Mouse (Mus musculus) ES-Bruce4 (cell line): ENCODE data around the gene Zfp367. TPM values are rescaled to one million over a fixed set of nuclear protein-coding genes. Genes with fewer than 3 reads are reported as not detected.

ENCODE experiments used
- H3K27ac ChIP-seq: 2 replicates; pipeline ENCODE4 v1.5.1; 2012; ENCODE audit warnings: low read length, inconsistent platforms; ENCODE audit not compliant: insufficient read depth
- H3K27me3 ChIP-seq: 2 replicates; pipeline ENCODE4 v1.6.1; 2012; ENCODE audit warnings: mild to moderate bottlenecking, low read length, inconsistent platforms; ENCODE audit not compliant: control insufficient read depth, poor library complexity, insufficient read depth, severe bottlenecking
- H3K36me3 ChIP-seq: 2 replicates; pipeline ENCODE4 v1.6.1; 2012; ENCODE audit warnings: inconsistent platforms, mild to moderate bottlenecking, low read length, moderate library complexity; ENCODE audit not compliant: control insufficient read depth, poor library complexity, insufficient read depth, severe bottlenecking
- H3K4me1 ChIP-seq: one replicate; pipeline ENCODE4 v1.8.1; 2011; ENCODE audit warnings: low read length; ENCODE audit not compliant: control insufficient read depth, insufficient read depth
- H3K4me3 ChIP-seq: 2 replicates; pipeline ENCODE4 v1.5.1; 2011; ENCODE audit warnings: low read depth, mild to moderate bottlenecking, low read length
- H3K9ac ChIP-seq: 2 replicates; pipeline ENCODE4 v1.6.1; 2012; ENCODE audit warnings: low read depth, mild to moderate bottlenecking, inconsistent platforms; ENCODE audit not compliant: poor library complexity, severe bottlenecking
- H3K9me3 ChIP-seq: replicated peaks from 2 replicates; pipeline ENCODE4 v1.6.1; 2012; ENCODE audit warnings: mild to moderate bottlenecking, low read length, inconsistent platforms; ENCODE audit not compliant: control insufficient read depth, poor library complexity, insufficient read depth, severe bottlenecking
- CTCF ChIP-seq: IDR thresholded peaks from one replicate; pipeline ENCODE4 v1.8.1; 2011; ENCODE audit warnings: low read depth, low read length
- EP300 ChIP-seq: IDR thresholded peaks from 2 replicates; pipeline ENCODE4 v1.6.1; 2011; ENCODE audit warnings: low read depth, low read length; ENCODE audit not compliant: insufficient read depth
- POLR2A ChIP-seq: IDR thresholded peaks from one replicate; pipeline ENCODE4 v1.8.1; 2011; ENCODE audit warnings: low read length; ENCODE audit not compliant: insufficient read depth
- polyA plus RNA-seq: library from polyadenylated mRNA; stranded (reverse); fragments of >200 nt; gene quantifications from 2 replicates; pipeline ENCODE4 v1.2.4, GENCODE M21; 2011; ENCODE audit warnings: low read depth; ENCODE audit not compliant: missing spikeins, insufficient read depth, insufficient read length

Zfp367 gene
- polyA plus RNA-seq, 1 experiment, result 32.2 TPM

- TF ChIP-seq EP300 (no peak), POLR2A (no peak), CTCF (no peak)
- Histone ChIP-seq H3K4me3 (peak overlapping the region; percentile 81), H3K4me1 (peaks cover 2% of the 10 kb centered on the region), H3K27ac (peak overlapping the region; percentile 51), H3K27me3 (no peaks in the 10 kb centered on the region), H3K36me3 (no peaks in the 10 kb centered on the region), H3K9ac (peak overlapping the region; percentile 89), H3K9me3 (no peaks in the 10 kb centered on the region)
Observed at GRCm38 (mm10) chr13:64152671-64153082, 325 bp downstream of the Zfp367 start.

- H3K27ac ChIP-seq, result peak overlapping the region; percentile 51; the same call in 1 of the 2 replicates
- H3K27me3 ChIP-seq, result no peaks in the 10 kb centered on the region
- no peaks in the 10 kb centered on the region for H3K9me3 ChIP-seq
- TF ChIP-seq POLR2A, result no peak
- TF ChIP-seq EP300, result peak; percentile 57; the same call in 1 of the 2 replicates
- no peak for TF ChIP-seq CTCF
- H3K36me3 ChIP-seq, result no peaks in the 10 kb centered on the region
- H3K9ac ChIP-seq, result peak overlapping the region; percentile 89
- H3K4me1 ChIP-seq, result peaks cover 2% of the 10 kb centered on the region
- peak overlapping the region; percentile 81 for H3K4me3 ChIP-seq
Observed at GRCm38 (mm10) chr13:64152241-64152669, 747 bp downstream of the Zfp367 start.

DNA sequence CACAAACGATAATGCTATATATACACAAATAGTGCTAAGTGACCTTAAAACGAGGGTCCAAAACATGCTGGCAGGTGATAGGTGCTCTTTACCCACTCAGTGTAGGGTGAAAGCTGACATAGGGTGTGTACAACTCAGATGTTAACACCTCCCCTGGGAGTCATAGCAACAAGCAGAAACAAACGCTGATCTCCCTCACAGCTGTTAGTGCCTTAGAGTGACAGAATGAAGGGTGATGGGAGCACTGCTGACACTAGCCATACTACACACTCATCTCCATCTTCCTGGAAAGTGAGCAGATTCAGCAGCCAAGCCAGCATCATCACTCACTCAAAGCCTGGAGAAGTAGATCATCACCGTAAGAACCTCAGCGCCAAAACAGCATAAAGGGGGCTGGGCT lies 2.9 kb downstream of the Zfp367 start:
- Histone ChIP-seq H3K27ac (no peak overlapping the region), H3K9ac (no peak overlapping the region), H3K4me3 (peak overlapping the region; percentile 12; the same call in 1 of the 2 replicates), H3K27me3 (no peaks in the 10 kb centered on the region), H3K4me1 (peaks cover 2% of the 10 kb centered on the region), H3K36me3 (peaks cover 4% of the 10 kb centered on the region; the same call in 1 of the 2 replicates), H3K9me3 (no peaks in the 10 kb centered on the region)
- TF ChIP-seq EP300, result no peak
- no peak for TF ChIP-seq POLR2A
- no peak for TF ChIP-seq CTCF

DNA sequence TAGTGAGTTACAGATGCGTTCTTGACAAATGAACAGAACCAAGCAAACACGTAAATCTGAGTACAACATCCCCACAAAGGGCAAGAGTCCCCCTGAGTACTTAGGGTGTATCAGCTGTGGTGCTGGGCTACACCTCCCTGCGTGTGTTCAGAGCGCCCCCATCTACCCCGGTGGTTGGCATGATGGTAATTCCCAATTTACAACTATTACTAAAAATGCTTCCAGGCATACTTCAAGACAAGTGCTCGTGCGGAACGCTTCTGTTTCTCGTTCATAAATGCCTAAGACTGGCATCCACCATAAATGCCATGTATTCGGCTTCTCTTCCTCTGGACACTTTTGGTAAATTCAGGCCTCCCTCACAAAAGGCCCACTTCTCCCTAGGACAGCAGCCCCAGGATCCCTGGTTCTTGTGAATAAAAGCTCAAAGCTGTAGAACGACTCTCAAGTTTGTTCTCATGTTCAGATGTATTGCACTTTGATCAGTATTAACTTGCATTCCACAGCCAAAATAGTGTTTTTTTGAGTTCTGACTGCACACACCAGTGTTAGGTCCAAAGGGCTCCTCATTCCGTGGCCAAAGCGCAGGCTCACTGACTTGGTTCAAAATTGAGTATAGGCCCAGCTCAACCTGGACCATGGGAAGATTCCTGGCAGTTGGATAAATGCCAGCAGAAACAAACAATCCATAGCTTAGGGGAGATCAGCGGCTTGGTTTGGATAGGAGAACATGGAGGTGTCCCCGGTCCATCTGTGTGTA lies 23.2 kb downstream of the Zfp367 start:
- no peak overlapping the region for H3K27ac ChIP-seq
- H3K4me3 ChIP-seq, result peak overlapping the region; percentile 55

DNA sequence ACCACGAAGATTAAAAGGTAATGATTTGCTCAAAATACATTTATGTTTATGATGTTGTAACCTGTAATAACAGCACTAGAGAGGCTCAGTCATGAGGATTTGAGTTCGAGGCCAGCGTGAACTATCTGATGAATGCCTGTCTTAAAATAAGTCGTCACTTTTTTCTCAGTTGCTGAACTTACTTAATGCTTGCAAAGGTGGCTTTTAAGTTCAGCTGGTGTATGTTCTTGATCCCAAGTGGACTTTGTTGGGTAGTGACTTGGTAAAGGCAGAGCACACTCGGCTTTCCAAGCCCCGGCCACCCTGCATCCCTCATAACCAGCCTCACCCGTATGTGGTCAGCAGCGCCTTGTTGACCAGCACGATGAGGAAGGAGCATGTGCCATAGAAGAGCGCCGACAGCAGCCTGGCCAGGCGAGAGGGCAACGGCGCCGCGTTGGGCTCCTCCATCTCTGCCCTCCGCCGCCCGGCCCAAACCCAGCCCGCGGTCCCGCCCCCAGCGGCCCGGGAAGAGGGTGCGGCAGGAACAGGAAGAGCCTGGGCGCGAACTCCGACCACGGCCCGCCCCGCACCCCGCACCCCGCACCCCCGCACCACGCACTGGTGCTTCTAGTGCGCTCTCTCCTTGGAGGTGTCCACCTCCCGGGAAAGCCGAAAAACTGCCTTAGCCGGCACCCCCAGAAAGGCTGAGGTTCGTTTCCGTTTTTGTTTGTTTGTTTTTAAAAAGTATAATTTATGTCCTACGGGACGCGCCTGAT lies 24.0 kb downstream of the Zfp367 start, which contains the start of gene Slc35d2:
TSS of gene Slc35d2 (minus strand) at position 511 of the 758 bp plus-strand sequence.
- no peaks in the 10 kb centered on the region for H3K27me3 ChIP-seq
- H3K4me3 ChIP-seq, result peak within 1 kb of the TSS; percentile 80
- no peaks in the 10 kb centered on the region for H3K4me1 ChIP-seq
- TF ChIP-seq EP300 (no peak), POLR2A (no peak), CTCF (no peak)
- H3K36me3 ChIP-seq, result peaks cover 13% of the 10 kb centered on the region
- H3K9me3 ChIP-seq, result no peaks in the 10 kb centered on the region
- no peak within 1 kb of the TSS for H3K27ac ChIP-seq
- peak within 1 kb of the TSS; percentile 73 for H3K9ac ChIP-seq

More for the DNA sequence above, 23.2 kb downstream of the Zfp367 start:
- Histone ChIP-seq H3K4me1 (no peaks in the 10 kb centered on the region), H3K27me3 (no peaks in the 10 kb centered on the region), H3K9me3 (no peaks in the 10 kb centered on the region), H3K9ac (peak overlapping the region; percentile 73), H3K36me3 (peaks cover 20% of the 10 kb centered on the region)
- TF ChIP-seq CTCF (peak; percentile 48), POLR2A (no peak)

DNA sequence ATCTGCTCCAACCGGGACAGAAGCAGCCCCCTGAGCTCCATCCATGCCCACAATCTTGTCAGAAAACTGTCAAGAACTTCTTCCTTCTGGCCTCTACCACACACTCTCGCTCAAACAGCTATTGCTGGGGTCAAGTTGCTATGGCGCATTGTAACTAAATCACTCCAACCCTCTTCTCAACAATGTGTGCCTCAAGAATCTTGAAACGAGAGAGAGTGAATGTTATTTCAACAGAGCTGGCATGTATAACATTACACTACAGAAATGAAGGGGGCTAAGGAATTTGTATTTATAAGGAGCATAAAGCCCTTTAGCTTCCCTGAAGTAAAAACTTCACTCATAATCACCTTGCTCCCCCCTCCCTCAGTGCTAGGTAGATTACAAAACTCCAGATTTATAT lies 26.7 kb downstream of the Zfp367 start:
- no peak overlapping the region for H3K4me3 ChIP-seq
- H3K27me3 ChIP-seq, result no peaks in the 10 kb centered on the region
- no peaks in the 10 kb centered on the region for H3K4me1 ChIP-seq
- TF ChIP-seq POLR2A (no peak), CTCF (no peak), EP300 (no peak)
- H3K9me3 ChIP-seq, result no peaks in the 10 kb centered on the region
- no peaks in the 10 kb centered on the region for H3K36me3 ChIP-seq
- H3K9ac ChIP-seq, result no peak overlapping the region
- H3K27ac ChIP-seq, result no peak overlapping the region
